Mouse (Mus musculus) lung, embryonic 16.5 days (tissue): ENCODE results near the gene Glo1. TPM values are rescaled to one million over a fixed set of nuclear protein-coding genes. Genes with fewer than 3 reads are reported as not detected.

Source experiments
- ATAC-seq: fragments of 200-750 bp; cut with Nextera tagmentation; 2 replicates; pipeline ENCODE4 v1.8.0; 2017; ENCODE audit warnings: low read depth, mild to moderate bottlenecking, moderate library complexity
- H3K27ac ChIP-seq: fragments of 300-500 bp; sonication (generic); 2 replicates; pipeline ENCODE4 v1.5.1; 2014; ENCODE audit warnings: mild to moderate bottlenecking, control low read depth, low read length
- H3K27me3 ChIP-seq: fragments of 300-500 bp; sonication (generic); 2 replicates; pipeline ENCODE4 v1.6.1; 2014; ENCODE audit warnings: low read depth, low read length, mixed read lengths; ENCODE audit not compliant: control insufficient read depth, insufficient read depth
- H3K36me3 ChIP-seq: fragments of 300-500 bp; sonication (generic); 2 replicates; pipeline ENCODE4 v1.6.1; 2014; ENCODE audit warnings: low read length; ENCODE audit not compliant: control insufficient read depth, insufficient read depth
- H3K4me1 ChIP-seq: fragments of 300-500 bp; sonication (generic); replicated peaks from 2 replicates; pipeline ENCODE4 v1.6.1; 2014; ENCODE audit warnings: low read length, mixed read lengths; ENCODE audit not compliant: control insufficient read depth, insufficient read depth
- H3K4me2 ChIP-seq: fragments of 300-500 bp; sonication (generic); 2 replicates; pipeline ENCODE4 v1.6.1; 2014; ENCODE audit warnings: low read depth, low read length, control low read depth
- H3K4me3 ChIP-seq: fragments of 300-500 bp; sonication (generic); 2 replicates; pipeline ENCODE4 v1.5.1; 2014; ENCODE audit warnings: mild to moderate bottlenecking, low read length, control low read depth
- H3K9ac ChIP-seq: fragments of 300-500 bp; sonication (generic); 2 replicates; pipeline ENCODE4 v1.6.1; 2014; ENCODE audit warnings: low read length, control low read depth
- H3K9me3 ChIP-seq: fragments of 300-500 bp; sonication (generic); 2 replicates; pipeline ENCODE4 v1.6.1; 2016; ENCODE audit warnings: low read length; ENCODE audit not compliant: control insufficient read depth
- WGBS: fragments of 180-500 bp; shearing (Covaris S2); extraction: QIAGEN DNeasy Blood & Tissue Kit; methylation state at CpG from one replicate; pipeline ENCODE4 v1.1.7; 2014; 5-methylcytosine and 5-hydroxymethylcytosine counted together
- polyA plus RNA-seq: library from polyadenylated mRNA; unstranded; fragments of >200 nt; fragmentation: Nextera tagmentation; extraction: Ambion mirVana; gene quantifications from 2 replicates; pipeline ENCODE4 v1.2.1, GENCODE M21; 2015

The Glo1 gene
- polyA plus RNA-seq, 1 experiment from 2014 or later: 221 TPM

DNA sequence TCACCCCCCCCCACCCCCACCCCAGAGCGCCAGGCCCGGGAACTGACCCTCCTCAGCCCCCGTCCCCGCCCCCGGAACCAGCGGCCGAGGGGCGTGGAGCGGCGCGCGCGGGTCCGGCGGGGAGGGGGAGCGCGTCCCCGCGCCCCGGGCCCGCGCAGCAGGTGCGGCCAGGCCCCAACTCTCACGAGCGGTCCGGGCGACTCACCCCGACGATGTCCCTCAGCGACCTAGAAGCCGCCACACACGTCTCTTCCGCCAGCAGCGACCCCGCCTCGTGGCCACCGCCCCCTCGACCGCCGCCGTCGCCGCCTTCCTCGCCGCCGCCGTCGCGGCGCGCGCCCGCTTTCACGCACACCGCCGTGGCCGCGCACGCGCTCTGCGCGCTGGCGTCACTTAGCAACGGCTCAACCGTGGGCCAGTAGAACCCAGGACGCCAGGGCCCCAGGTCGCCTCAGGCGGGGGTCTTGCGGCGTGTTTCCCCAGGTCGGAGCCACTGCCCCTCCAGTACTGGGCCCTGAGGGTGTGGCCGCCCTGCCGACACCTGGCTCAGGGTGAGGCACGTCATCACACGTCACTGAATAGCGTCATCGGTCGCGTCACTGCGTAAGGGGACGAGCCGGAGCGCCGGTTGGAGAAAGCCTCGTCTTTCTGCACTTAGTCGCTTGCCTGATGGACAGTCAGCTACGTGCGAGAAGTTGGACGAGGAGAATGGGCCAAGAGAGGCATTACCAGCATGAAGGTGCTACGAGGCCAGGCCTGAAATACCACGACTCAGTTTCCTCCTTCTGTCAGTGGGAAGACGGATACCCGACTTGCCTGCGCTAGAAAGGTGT, 50.5 kb downstream of the Glo1 start, which contains the start of gene Btbd9:
TSS of gene Btbd9 (minus strand) at position 548 of the 833 bp plus-strand sequence.
- 0% methylated on average over 70 of the region's 94 CpGs for WGBS
- Histone ChIP-seq H3K36me3 (no peaks in the 10 kb centered on the region), H3K9me3 (no peaks in the 10 kb centered on the region), H3K4me2 (peak within 1 kb of the TSS; percentile 94), H3K27ac (peak within 1 kb of the TSS; percentile 91), H3K4me1 (peaks cover 17% of the 10 kb centered on the region), H3K27me3 (no peaks in the 10 kb centered on the region), H3K9ac (peak within 1 kb of the TSS; percentile 82), H3K4me3 (peak within 1 kb of the TSS; percentile 88)
- ATAC-seq: peak; percentile 93

DNA sequence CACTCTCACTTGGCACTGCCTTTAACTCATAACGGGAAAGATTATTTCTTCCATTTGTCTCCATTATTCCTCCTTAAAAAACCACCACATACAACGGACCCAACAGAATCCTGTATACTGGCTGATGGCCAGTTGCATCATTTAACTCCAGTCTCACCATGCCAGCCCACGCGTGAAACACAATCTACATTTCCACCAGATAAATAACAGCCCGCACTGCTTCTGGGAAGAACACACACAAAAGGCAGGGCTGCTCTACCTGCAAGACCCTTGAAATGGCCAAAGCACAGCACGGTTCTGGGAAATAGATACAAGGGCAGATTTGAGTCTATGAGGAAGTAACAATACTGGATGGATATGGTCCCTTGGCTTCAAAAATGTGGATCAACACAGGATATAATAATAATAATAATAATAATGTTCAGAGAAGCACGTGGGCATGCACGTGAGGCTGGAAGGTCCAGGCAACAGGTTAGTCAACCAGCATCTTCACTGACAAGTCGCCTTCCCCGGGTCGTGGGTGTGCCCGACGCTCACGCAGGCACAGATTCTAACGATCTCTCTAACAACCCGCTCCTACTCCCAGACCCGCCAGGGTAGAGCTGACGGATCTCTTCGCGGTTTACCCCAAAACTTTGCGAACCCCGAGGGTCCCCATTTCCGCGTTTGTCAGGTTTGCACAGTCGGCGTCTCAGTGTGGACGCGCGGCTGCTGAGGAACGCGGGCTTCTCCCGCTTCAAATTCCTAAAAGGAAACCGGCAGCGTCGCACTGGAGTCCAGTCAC, 51.4 kb downstream of the Glo1 start:
- peak overlapping the region; percentile 82 for H3K9ac ChIP-seq
- peak; percentile 6 for ATAC-seq
- H3K27me3 ChIP-seq: no peaks in the 10 kb centered on the region
- 3% methylated on average over 35 of the region's 35 CpGs for WGBS
- peak overlapping the region; percentile 91 for H3K27ac ChIP-seq
- H3K36me3 ChIP-seq: no peaks in the 10 kb centered on the region
- no peaks in the 10 kb centered on the region for H3K9me3 ChIP-seq
- peak overlapping the region; percentile 94 for H3K4me2 ChIP-seq
- H3K4me1 ChIP-seq: peaks cover 24% of the 10 kb centered on the region
- H3K4me3 ChIP-seq: peak overlapping the region; percentile 88

DNA sequence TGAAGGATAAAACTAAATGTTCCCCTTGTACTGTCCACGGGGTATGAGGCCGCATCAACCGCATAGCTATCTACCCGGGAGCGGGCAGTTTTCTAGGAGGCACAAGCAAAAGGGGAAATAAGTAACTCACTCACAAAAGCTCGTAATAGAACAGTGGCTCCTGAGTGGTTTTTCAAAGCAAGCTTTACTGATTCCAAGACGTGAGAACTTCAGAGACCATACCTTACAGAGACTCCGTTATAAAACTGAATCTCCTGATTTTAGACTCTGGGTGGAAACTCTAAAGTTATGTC, 51.9 kb downstream of the Glo1 start:
- no peaks in the 10 kb centered on the region for H3K9me3 ChIP-seq
- no peaks in the 10 kb centered on the region for H3K36me3 ChIP-seq
- no peak overlapping the region for H3K27ac ChIP-seq
- ATAC-seq: no peak
- peak overlapping the region; percentile 94 for H3K4me2 ChIP-seq
- H3K4me1 ChIP-seq: peaks cover 28% of the 10 kb centered on the region
- H3K27me3 ChIP-seq: no peaks in the 10 kb centered on the region
- peak overlapping the region; percentile 88 for H3K4me3 ChIP-seq
- no peak overlapping the region for H3K9ac ChIP-seq
- WGBS: 61% methylated on average over 8 of the region's 8 CpGs

DNA sequence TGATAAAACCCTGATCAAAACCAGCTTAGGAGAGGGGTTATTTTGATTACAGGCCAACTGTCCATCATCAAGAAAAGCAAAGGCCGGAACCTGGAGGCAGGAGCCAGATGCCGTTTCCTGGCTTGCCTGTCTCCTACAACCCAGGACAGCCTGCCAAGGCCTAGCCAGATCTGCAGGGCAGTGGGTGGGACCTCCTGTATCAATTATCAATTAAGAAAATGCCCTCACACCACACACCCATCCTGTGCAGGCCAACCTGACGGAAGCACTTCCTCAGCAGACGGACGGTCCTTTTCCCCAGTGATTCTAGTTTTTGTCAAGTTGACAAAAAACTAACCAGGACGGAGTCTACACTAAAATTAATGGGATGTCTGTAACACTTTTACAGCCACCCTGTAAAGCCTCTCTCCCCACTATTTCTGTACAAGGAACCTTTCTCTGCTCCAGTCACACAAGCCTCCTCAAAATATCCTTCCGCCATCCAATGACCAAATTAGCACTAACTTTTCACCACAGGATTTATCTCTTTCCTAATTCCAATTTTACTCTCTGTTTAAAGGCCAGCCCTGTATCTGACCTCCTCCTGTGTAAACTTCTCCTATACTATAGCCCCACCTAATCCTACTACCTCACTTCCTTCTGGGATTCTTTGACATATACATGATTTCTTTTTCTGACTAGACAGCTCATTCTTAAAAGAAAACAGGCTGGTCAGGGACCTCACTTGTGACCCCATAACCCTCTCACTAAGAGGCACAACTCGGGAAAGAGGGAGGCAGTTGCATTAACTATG, 52.5 kb downstream of the Glo1 start:
- Histone ChIP-seq H3K9me3 (no peaks in the 10 kb centered on the region), H3K9ac (no peak overlapping the region), H3K4me1 (peaks cover 28% of the 10 kb centered on the region), H3K27ac (no peak overlapping the region), H3K27me3 (no peaks in the 10 kb centered on the region), H3K4me3 (no peak overlapping the region), H3K4me2 (peak overlapping the region; percentile 94; the same call in 1 of the 2 replicates), H3K36me3 (no peaks in the 10 kb centered on the region)
- WGBS: 61% methylated on average over 8 of the region's 8 CpGs
- no peak for ATAC-seq

DNA sequence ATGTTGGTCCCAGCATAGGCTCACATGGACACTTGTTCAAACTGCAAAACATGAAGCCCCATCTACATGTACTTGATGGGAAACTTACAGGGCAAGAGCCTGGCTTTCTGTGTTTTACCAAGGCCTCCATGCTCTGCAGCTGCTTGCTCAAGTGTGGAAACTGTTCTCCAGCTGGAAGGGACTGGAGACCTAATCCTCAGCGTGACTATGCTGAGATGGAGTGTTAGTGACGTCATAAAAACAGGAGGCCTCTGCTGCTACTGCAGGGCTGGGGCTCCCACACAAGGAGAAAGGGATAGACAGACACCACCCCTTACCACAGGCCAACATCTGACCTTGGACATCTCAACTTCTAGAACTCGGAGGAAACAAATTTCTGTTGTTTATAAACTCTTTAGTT, 55.7 kb downstream of the Glo1 start:
- Histone ChIP-seq H3K9me3 (no peaks in the 10 kb centered on the region), H3K4me1 (peaks cover 23% of the 10 kb centered on the region), H3K27ac (no peak overlapping the region), H3K27me3 (no peaks in the 10 kb centered on the region), H3K9ac (no peak overlapping the region; the same call in 1 of the 2 replicates), H3K4me3 (no peak overlapping the region), H3K36me3 (no peaks in the 10 kb centered on the region), H3K4me2 (no peak overlapping the region)
- ATAC-seq: peak; percentile 56; the same call in 1 of the 2 replicates
- 33% methylated on average over 3 of the region's 3 CpGs for WGBS

DNA sequence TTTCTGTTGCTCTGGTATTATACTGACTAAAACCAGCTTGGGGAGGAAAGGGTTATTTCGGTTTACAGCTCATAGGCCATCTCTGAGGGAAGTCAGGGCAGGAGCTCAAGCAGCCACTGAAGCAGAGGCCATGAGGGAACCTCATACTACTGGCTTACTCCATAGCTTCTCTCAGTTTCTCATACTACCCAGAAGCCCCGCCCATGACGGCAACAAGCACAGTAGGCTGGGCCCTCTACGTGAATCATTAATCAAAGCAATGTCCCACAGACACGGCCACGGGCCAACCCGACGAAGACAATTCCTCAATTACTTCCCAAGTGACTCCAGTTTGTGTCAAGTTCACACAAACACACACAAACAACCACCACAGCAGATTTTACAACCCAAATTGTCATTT, 56.5 kb downstream of the Glo1 start:
- H3K4me1 ChIP-seq: peaks cover 22% of the 10 kb centered on the region
- no peaks in the 10 kb centered on the region for H3K36me3 ChIP-seq
- ATAC-seq: peak; percentile 61
- no peaks in the 10 kb centered on the region for H3K27me3 ChIP-seq
- H3K9me3 ChIP-seq: no peaks in the 10 kb centered on the region
- no peak overlapping the region for H3K4me2 ChIP-seq
- H3K4me3 ChIP-seq: no peak overlapping the region
- WGBS: 31% methylated on average over 8 of the region's 8 CpGs
- no peak overlapping the region for H3K27ac ChIP-seq
- H3K9ac ChIP-seq: no peak overlapping the region

DNA sequence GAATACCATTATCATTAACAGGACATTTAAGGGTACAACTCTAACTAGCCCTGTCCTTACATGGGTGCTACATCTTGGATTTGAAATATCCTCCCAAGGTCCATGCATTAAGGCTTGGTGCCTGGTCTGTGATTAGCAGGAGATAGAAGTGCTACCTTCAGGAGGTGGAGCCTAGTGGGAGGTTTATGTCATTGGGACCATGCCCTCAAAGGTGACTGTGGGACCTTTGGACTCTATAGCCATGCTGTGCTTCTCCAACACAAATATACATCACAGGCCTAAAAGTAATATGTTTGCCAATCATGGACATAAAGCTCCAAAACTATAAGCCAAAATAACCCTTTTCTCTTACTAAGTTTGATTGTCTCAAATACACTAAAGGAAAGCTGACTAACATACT, 58.2 kb downstream of the Glo1 start:
- no peak overlapping the region for H3K9ac ChIP-seq
- H3K27ac ChIP-seq: no peak overlapping the region
- H3K27me3 ChIP-seq: no peaks in the 10 kb centered on the region
- H3K4me1 ChIP-seq: peaks cover 12% of the 10 kb centered on the region
- H3K4me2 ChIP-seq: no peak overlapping the region
- ATAC-seq: no peak
- no peaks in the 10 kb centered on the region for H3K36me3 ChIP-seq
- H3K4me3 ChIP-seq: no peak overlapping the region
- no peaks in the 10 kb centered on the region for H3K9me3 ChIP-seq

DNA sequence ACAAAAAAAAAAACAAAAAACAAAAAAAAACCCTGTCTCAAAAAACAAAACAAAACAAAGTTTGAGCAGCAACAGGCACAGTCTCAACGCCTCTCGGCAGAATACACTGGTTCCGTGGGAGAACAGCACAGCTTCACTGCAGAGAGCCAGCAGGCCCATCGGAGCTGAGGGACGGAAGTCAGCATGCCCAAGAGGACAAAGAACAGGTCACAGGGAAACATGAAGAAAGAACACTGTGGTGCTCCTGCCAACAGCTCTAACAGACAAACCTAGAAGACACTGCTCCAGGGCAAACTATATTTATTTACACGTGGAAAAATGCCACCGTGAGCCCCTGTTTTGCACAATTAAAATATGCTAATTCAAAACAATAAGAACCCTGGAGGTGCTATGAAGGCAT, 61.7 kb downstream of the Glo1 start:
- no peak overlapping the region for H3K27ac ChIP-seq
- H3K4me2 ChIP-seq: no peak overlapping the region
- no peaks in the 10 kb centered on the region for H3K36me3 ChIP-seq
- 83% methylated on average over 7 of the region's 7 CpGs for WGBS
- no peak overlapping the region for H3K4me3 ChIP-seq
- no peaks in the 10 kb centered on the region for H3K27me3 ChIP-seq
- no peak overlapping the region for H3K9ac ChIP-seq
- H3K4me1 ChIP-seq: peaks cover under 1% of the 10 kb centered on the region; the same call in 1 of the 2 replicates
- no peaks in the 10 kb centered on the region for H3K9me3 ChIP-seq
- ATAC-seq: no peak

DNA sequence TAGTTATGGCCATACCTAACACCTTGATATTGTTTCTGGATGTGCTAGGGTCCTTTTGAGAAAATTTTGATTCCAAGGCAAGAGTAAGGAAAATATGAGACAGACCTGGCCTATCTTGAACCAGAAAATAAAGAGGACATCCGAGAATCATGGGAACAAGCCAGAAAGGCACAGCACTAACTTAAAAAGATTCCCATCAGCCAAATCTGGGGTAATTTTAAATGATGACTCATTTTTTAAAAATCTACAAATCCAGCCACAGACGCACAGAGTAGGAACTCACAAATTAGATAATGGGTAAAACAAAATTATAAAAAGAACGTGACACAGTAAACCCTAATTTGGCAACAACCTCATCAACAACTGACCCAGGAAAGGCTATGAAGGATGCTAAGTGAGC, 62.3 kb downstream of the Glo1 start:
- no peak overlapping the region for H3K4me3 ChIP-seq
- ATAC-seq: no peak
- no peak overlapping the region for H3K4me2 ChIP-seq
- H3K27ac ChIP-seq: no peak overlapping the region
- H3K9ac ChIP-seq: no peak overlapping the region
- 77% methylated on average over 3 of the region's 3 CpGs for whole genome bisulfite sequencing
- H3K27me3 ChIP-seq: no peaks in the 10 kb centered on the region
- no peaks in the 10 kb centered on the region for H3K9me3 ChIP-seq
- H3K36me3 ChIP-seq: no peaks in the 10 kb centered on the region
- no peaks in the 10 kb centered on the region for H3K4me1 ChIP-seq
